Mouse (Mus musculus): ENCODE measurements around the gene Gm14139.
"Not testable (repeated sequence)": the region's sequence is repeated elsewhere in the genome, so short reads cannot be mapped to it uniquely, and the experiment has no call there.

GRCm38 (mm10) chr2:150218363-150218725, 36.8 kb downstream of the Gm14139 start:
- TF ChIP-seq CTCF, EP300 (IDR thresholded peaks at IDR 0.05; ENCODE audit: low read depth): not testable (repeated sequence)
